Mouse (Mus musculus): ENCODE measurements around the gene Dnajb12. TPM values are rescaled to one million over a fixed set of nuclear protein-coding genes. Genes with fewer than 3 reads are reported as not detected.

The Dnajb12 gene
- total RNA-seq, 2 experiments from 2014 or later = 52.7 to 53.2 TPM

GRCm38 (mm10) chr10:59895460-59896186 is 16.3 kb downstream of the Dnajb12 start:
- no peak for DNase-seq (ENCODE audit: low spot score in 2 of 2)

- DNase-seq (ENCODE audit: low spot score in 2 of 2) = no peak
Measured at GRCm38 (mm10) chr10:59896211-59896610, 16.9 kb downstream of the Dnajb12 start.

- no peak for DNase-seq (ENCODE audit: low spot score in 2 of 2)
Measured at GRCm38 (mm10) chr10:59896911-59897331, 17.6 kb downstream of the Dnajb12 start.

- peak; percentile 85 to 92 for DNase-seq (ENCODE audit: low spot score in 2 of 2)
Measured at GRCm38 (mm10) chr10:59897511-59897910, 18.2 kb downstream of the Dnajb12 start.

GRCm38 (mm10) chr10:59898180-59898778 is 18.9 kb downstream of the Dnajb12 start:
- DNase-seq (ENCODE audit: low spot score in 2 of 2) = no peak

GRCm38 (mm10) chr10:59898935-59899334 is 19.6 kb downstream of the Dnajb12 start:
- no peak for DNase-seq (ENCODE audit: low spot score in 2 of 2)

GRCm38 (mm10) chr10:59899341-59900173 is 20.2 kb downstream of the Dnajb12 start:
- DNase-seq (ENCODE audit: low spot score in 2 of 2) = peak; percentile 93

- no peak for DNase-seq (ENCODE audit: low spot score in 2 of 2)
Measured at GRCm38 (mm10) chr10:59900174-59900435, 20.7 kb downstream of the Dnajb12 start.

GRCm38 (mm10) chr10:59900939-59901338 is 21.6 kb downstream of the Dnajb12 start:
- DNase-seq (ENCODE audit: low spot score in 2 of 2) = no peak

- DNase-seq (ENCODE audit: low spot score in 2 of 2) = no peak
Measured at GRCm38 (mm10) chr10:59901463-59901862, 22.1 kb downstream of the Dnajb12 start.

GRCm38 (mm10) chr10:59901986-59902605 is 22.7 kb downstream of the Dnajb12 start:
- DNase-seq (ENCODE audit: low spot score in 2 of 2) = no peak

- DNase-seq (ENCODE audit: low spot score in 2 of 2) = no peak
Measured at GRCm38 (mm10) chr10:59902606-59902990, 23.2 kb downstream of the Dnajb12 start.

- no peak for DNase-seq (ENCODE audit: low spot score in 2 of 2)
Measured at GRCm38 (mm10) chr10:59903170-59903569, 23.8 kb downstream of the Dnajb12 start.

GRCm38 (mm10) chr10:59907080-59907609 is 27.8 kb downstream of the Dnajb12 start:
- DNase-seq (ENCODE audit: low spot score in 2 of 2) = no peak

GRCm38 (mm10) chr10:59907695-59908299 is 28.4 kb downstream of the Dnajb12 start:
- no peak for DNase-seq (ENCODE audit: low spot score in 2 of 2)

GRCm38 (mm10) chr10:59908776-59909315 is 29.5 kb downstream of the Dnajb12 start:
- DNase-seq (ENCODE audit: low spot score in 2 of 2) = no peak

- DNase-seq (ENCODE audit: low spot score in 2 of 2) = no peak
Measured at GRCm38 (mm10) chr10:59909357-59909847, 30.0 kb downstream of the Dnajb12 start.

GRCm38 (mm10) chr10:59911091-59911490 is 31.7 kb downstream of the Dnajb12 start:
- DNase-seq (ENCODE audit: low spot score in 2 of 2) = peak in 1 of 2 experiments; percentile 63

GRCm38 (mm10) chr10:59911561-59912198 is 32.3 kb downstream of the Dnajb12 start:
- DNase-seq (ENCODE audit: low spot score in 2 of 2) = no peak

Data from layer of hippocampus, adult 18-20 months (tissue).